Mouse (Mus musculus) right cerebral cortex, postnatal 10 days (tissue): Measurements from ENCODE around the gene B3galnt2.
"Not testable (repeated sequence)": the region's sequence is repeated elsewhere in the genome, so short reads cannot be mapped to it uniquely, and the experiment has no call there.

ENCODE experiments used
- DNase-seq, 2 experiments: peaks; one replicate each; pipeline ENCODE4 v3.0.0; 2021; ENCODE audit warnings: low spot score in 2 of 2

Gene B3galnt2

GRCm38 (mm10) chr13:14006056-14006455 is 51.8 kb downstream of the B3galnt2 start:
- no peak for DNase-seq

GRCm38 (mm10) chr13:14011454-14011995 is 57.3 kb downstream of the B3galnt2 start:
- no peak for DNase-seq

GRCm38 (mm10) chr13:14014001-14014400 is 59.7 kb downstream of the B3galnt2 start:
- DNase-seq = no peak

GRCm38 (mm10) chr13:14014540-14014939 is 60.3 kb downstream of the B3galnt2 start:
- DNase-seq = no peak

- no peak for DNase-seq
Measured at GRCm38 (mm10) chr13:14015609-14016008, 61.3 kb downstream of the B3galnt2 start.

GRCm38 (mm10) chr13:14018283-14018682 is 64.0 kb downstream of the B3galnt2 start:
- DNase-seq = no peak

GRCm38 (mm10) chr13:14018852-14019251 is 64.6 kb downstream of the B3galnt2 start:
- no peak for DNase-seq

- not testable (repeated sequence) for DNase-seq
Measured at GRCm38 (mm10) chr13:14021417-14021816, 67.1 kb downstream of the B3galnt2 start.

- no peak for DNase-seq
Measured at GRCm38 (mm10) chr13:14025554-14025953, 71.3 kb downstream of the B3galnt2 start.

GRCm38 (mm10) chr13:14026154-14026820 is 72.0 kb downstream of the B3galnt2 start:
- DNase-seq = no peak

- DNase-seq = no peak
Measured at GRCm38 (mm10) chr13:14033309-14034072, 79.2 kb downstream of the B3galnt2 start.

- DNase-seq = no peak
Measured at GRCm38 (mm10) chr13:14034073-14034348, 79.7 kb downstream of the B3galnt2 start.

GRCm38 (mm10) chr13:14035352-14035751 is 81.1 kb downstream of the B3galnt2 start:
- DNase-seq = not testable (repeated sequence)

- DNase-seq = no peak
Measured at GRCm38 (mm10) chr13:14035875-14036630, 81.8 kb downstream of the B3galnt2 start.

- DNase-seq = peak; percentile 28 to 36
Measured at GRCm38 (mm10) chr13:14038911-14039291, 84.6 kb downstream of the B3galnt2 start.

- DNase-seq = peak; percentile 94
Measured at GRCm38 (mm10) chr13:14039292-14039965, 85.2 kb downstream of the B3galnt2 start, which contains the start of gene Tbce. TSS of gene Tbce (minus strand) at chr13:14039638.

GRCm38 (mm10) chr13:14040186-14040585 is 85.9 kb downstream of the B3galnt2 start:
- DNase-seq = no peak

GRCm38 (mm10) chr13:14043851-14044250 is 89.6 kb downstream of the B3galnt2 start:
- no peak for DNase-seq

GRCm38 (mm10) chr13:14044521-14044920 is 90.3 kb downstream of the B3galnt2 start:
- no peak for DNase-seq
